Mouse (Mus musculus) neural tube, embryonic 11.5 days (tissue): ENCODE measurements around the gene Acsm4. TPM values are rescaled to one million over a fixed set of nuclear protein-coding genes. Genes with fewer than 3 reads are reported as not detected.

Source experiments
- ATAC-seq: fragments of 200-750 bp; cut with Nextera tagmentation; 2 replicates; pipeline ENCODE4 v1.8.0; 2017; ENCODE audit warnings: moderate number of reproducible peaks, mild to moderate bottlenecking, moderate TSS enrichment, moderate library complexity; ENCODE audit not compliant: insufficient read depth, low FRiP score, low TSS enrichment
- DNase-seq: peaks from one replicate; pipeline ENCODE4 v3.0.0-alpha.2; 2015; ENCODE audit warnings: low spot score
- H3K27ac ChIP-seq: fragments of 300-500 bp; sonication (generic); 2 replicates; pipeline ENCODE4 v1.5.1; 2014; ENCODE audit warnings: low read depth, mild to moderate bottlenecking, low read length
- H3K27me3 ChIP-seq: fragments of 300-500 bp; sonication (generic); 2 replicates; pipeline ENCODE4 v1.6.1; 2014; ENCODE audit warnings: mild to moderate bottlenecking, low read length, mixed read lengths; ENCODE audit not compliant: control insufficient read depth, insufficient read depth
- H3K36me3 ChIP-seq: fragments of 300-500 bp; sonication (generic); 2 replicates; pipeline ENCODE4 v1.6.1; 2014; ENCODE audit warnings: mild to moderate bottlenecking, low read length, moderate library complexity, mixed read lengths; ENCODE audit not compliant: control insufficient read depth, insufficient read depth
- H3K4me1 ChIP-seq: fragments of 300-500 bp; sonication (generic); 2 replicates; pipeline ENCODE4 v1.6.1; 2014; ENCODE audit warnings: low read length, mixed read lengths; ENCODE audit not compliant: control insufficient read depth, insufficient read depth
- H3K4me2 ChIP-seq: fragments of 300-500 bp; sonication (generic); 2 replicates; pipeline ENCODE4 v1.6.1; 2014; ENCODE audit warnings: low read depth, mild to moderate bottlenecking, moderate library complexity
- H3K4me3 ChIP-seq: fragments of 300-500 bp; sonication (generic); 2 replicates; pipeline ENCODE4 v1.5.1; 2014; ENCODE audit warnings: low read depth, low read length
- H3K9ac ChIP-seq: fragments of 300-500 bp; sonication (generic); 2 replicates; pipeline ENCODE4 v1.6.1; 2014; ENCODE audit warnings: mild to moderate bottlenecking, low read length
- H3K9me3 ChIP-seq: fragments of 300-500 bp; sonication (generic); 2 replicates; pipeline ENCODE4 v1.6.1; 2016; ENCODE audit warnings: low read length; ENCODE audit not compliant: control insufficient read depth
- WGBS: fragments of 180-500 bp; shearing (Covaris S2); extraction: QIAGEN DNeasy Blood & Tissue Kit; methylation state at CpG from one replicate; pipeline ENCODE4 v1.1.7; 2014; 5-methylcytosine and 5-hydroxymethylcytosine counted together
- polyA plus RNA-seq: library from polyadenylated mRNA; unstranded; fragments of >200 nt; fragmentation: Nextera tagmentation; extraction: Ambion mirVana; gene quantifications from 2 replicates; pipeline ENCODE4 v1.2.1, GENCODE M21; 2014

Gene Acsm4
- polyA plus RNA-seq, 1 experiment from 2014 or later = not detected

- H3K4me1 ChIP-seq = peaks cover 2% of the 10 kb centered on the region; the same call in 1 of the 2 replicates
- WGBS = 97% methylated on average over 1 of the region's 1 CpGs
- H3K4me3 ChIP-seq = no peak overlapping the region
These were observed 56.0 kb downstream of the Acsm4 start for GRCm38 (mm10) chr7:119745869-119746268.

GRCm38 (mm10) chr7:119748761-119749160 lies 58.9 kb downstream of the Acsm4 start:
- Histone ChIP-seq H3K27me3 (no peaks in the 10 kb centered on the region), H3K4me3 (no peak overlapping the region), H3K27ac (no peak overlapping the region), H3K4me2 (no peak overlapping the region), H3K9me3 (no peaks in the 10 kb centered on the region), H3K9ac (no peak overlapping the region), H3K36me3 (no peaks in the 10 kb centered on the region), H3K4me1 (peaks cover 2% of the 10 kb centered on the region; the same call in 1 of the 2 replicates)
- DNase-seq (no peak), ATAC-seq (no peak)
- 79% methylated on average over 1 of the region's 2 CpGs for WGBS

More at GRCm38 (mm10) chr7:119745869-119746268, 56.0 kb downstream of the Acsm4 start:
- no peak overlapping the region for H3K4me2 ChIP-seq
- no peak for DNase-seq
- H3K9ac ChIP-seq = no peak overlapping the region
- H3K27ac ChIP-seq = no peak overlapping the region
- no peaks in the 10 kb centered on the region for H3K36me3 ChIP-seq
- no peak for ATAC-seq
- no peaks in the 10 kb centered on the region for H3K27me3 ChIP-seq
- H3K9me3 ChIP-seq = no peaks in the 10 kb centered on the region

- Histone ChIP-seq H3K27ac (no peak overlapping the region), H3K9me3 (no peaks in the 10 kb centered on the region), H3K27me3 (no peaks in the 10 kb centered on the region), H3K36me3 (no peaks in the 10 kb centered on the region), H3K4me3 (no peak overlapping the region), H3K4me2 (no peak overlapping the region), H3K9ac (no peak overlapping the region), H3K4me1 (no peaks in the 10 kb centered on the region)
- no peak for DNase-seq
- ATAC-seq = no peak
- 75% methylated on average over 2 of the region's 2 CpGs for WGBS
These were observed 60.1 kb downstream of the Acsm4 start for GRCm38 (mm10) chr7:119749942-119750341.

- no peak for DNase-seq
- Histone ChIP-seq H3K9me3 (no peaks in the 10 kb centered on the region), H3K4me3 (no peak overlapping the region), H3K27ac (no peak overlapping the region), H3K4me2 (no peak overlapping the region), H3K36me3 (no peaks in the 10 kb centered on the region), H3K27me3 (no peaks in the 10 kb centered on the region), H3K4me1 (no peaks in the 10 kb centered on the region), H3K9ac (no peak overlapping the region)
- 91% methylated on average over 1 of the region's 1 CpGs for WGBS
- no peak for ATAC-seq
These were observed 63.9 kb downstream of the Acsm4 start for GRCm38 (mm10) chr7:119753696-119754095.

- Histone ChIP-seq H3K4me3 (no peak within 1 kb of the TSS), H3K36me3 (no peaks in the 10 kb centered on the region), H3K27ac (no peak within 1 kb of the TSS), H3K9me3 (no peaks in the 10 kb centered on the region), H3K4me1 (no peaks in the 10 kb centered on the region), H3K27me3 (no peaks in the 10 kb centered on the region), H3K4me2 (no peak within 1 kb of the TSS), H3K9ac (no peak within 1 kb of the TSS)
- DNase-seq = no peak
- 69% methylated on average over 11 of the region's 11 CpGs for WGBS
- ATAC-seq = no peak
These were observed 70.7 kb downstream of the Acsm4 start, which contains the start of gene Acsm3 for GRCm38 (mm10) chr7:119760527-119760951. Gene Acsm3, plus strand, starts transcription at chr7:119760923.

- Histone ChIP-seq H3K4me3 (no peak overlapping the region), H3K9ac (no peak overlapping the region), H3K4me2 (no peak overlapping the region), H3K36me3 (no peaks in the 10 kb centered on the region), H3K27me3 (no peaks in the 10 kb centered on the region), H3K9me3 (no peaks in the 10 kb centered on the region), H3K27ac (no peak overlapping the region), H3K4me1 (no peaks in the 10 kb centered on the region)
- DNase-seq (no peak), ATAC-seq (no peak)
- WGBS = 62% methylated on average over 4 of the region's 4 CpGs
These were observed 72.4 kb downstream of the Acsm4 start for GRCm38 (mm10) chr7:119762166-119762697.

Other genes with a start within 250 kb of the Acsm4 start
- not detected in 2 replicates for gene Gp2, start 230.7 kb upstream of the Acsm4 start, polyA plus RNA-seq
- not detected in 2 replicates for gene Umod, start 210.7 kb upstream of the Acsm4 start, polyA plus RNA-seq
- not detected in 2 replicates for gene Acsm5, start 170.6 kb upstream of the Acsm4 start, polyA plus RNA-seq
- 0.45 and 0.47 TPM in 2 replicates for gene Pdilt, start 166.5 kb upstream of the Acsm4 start, polyA plus RNA-seq
- not detected in 2 replicates for gene Acsm2, start 135.7 kb upstream of the Acsm4 start, polyA plus RNA-seq
- not detected in 2 replicates for gene Acsm1, start 83.0 kb upstream of the Acsm4 start, polyA plus RNA-seq
- 98.9 and 106 TPM in 2 replicates for gene Thumpd1, start 30.8 kb downstream of the Acsm4 start, polyA plus RNA-seq
- gene Acsm3, start 70.9 kb downstream of the Acsm4 start, polyA plus RNA-seq = 0.08 and 0.37 TPM in 2 replicates
- 16.3 and 27.3 TPM in 2 replicates for gene Rexo5, start 104.0 kb downstream of the Acsm4 start, polyA plus RNA-seq
- 33.2 and 33.5 TPM in 2 replicates for gene Eri2, start 104.0 kb downstream of the Acsm4 start, polyA plus RNA-seq
- 12.4 and 14.1 TPM in 2 replicates for gene Lyrm1, start 205.8 kb downstream of the Acsm4 start, polyA plus RNA-seq
- 10.7 and 14.0 TPM in 2 replicates for gene Dcun1d3, start 206.3 kb downstream of the Acsm4 start, polyA plus RNA-seq